Mouse (Mus musculus) liver, adult 10 weeks (tissue): ENCODE results near the gene Padi4. TPM values are rescaled to one million over a fixed set of nuclear protein-coding genes. Genes with fewer than 3 reads are reported as not detected.

Experiments
- polyA plus RNA-seq: library from polyadenylated mRNA; stranded (reverse); fragments of 350-450 nt; fragmentation: Illumina TruSeq; extraction: RNeasy Lipid Tissue Mini Kit (QIAGEN cat#74804); gene quantifications from one replicate; pipeline ENCODE4 v1.2.3, GENCODE M21; 2014; ENCODE audit warnings: low read depth, low replicate concordance

Padi4 gene
- not detected for polyA plus RNA-seq

DNA sequence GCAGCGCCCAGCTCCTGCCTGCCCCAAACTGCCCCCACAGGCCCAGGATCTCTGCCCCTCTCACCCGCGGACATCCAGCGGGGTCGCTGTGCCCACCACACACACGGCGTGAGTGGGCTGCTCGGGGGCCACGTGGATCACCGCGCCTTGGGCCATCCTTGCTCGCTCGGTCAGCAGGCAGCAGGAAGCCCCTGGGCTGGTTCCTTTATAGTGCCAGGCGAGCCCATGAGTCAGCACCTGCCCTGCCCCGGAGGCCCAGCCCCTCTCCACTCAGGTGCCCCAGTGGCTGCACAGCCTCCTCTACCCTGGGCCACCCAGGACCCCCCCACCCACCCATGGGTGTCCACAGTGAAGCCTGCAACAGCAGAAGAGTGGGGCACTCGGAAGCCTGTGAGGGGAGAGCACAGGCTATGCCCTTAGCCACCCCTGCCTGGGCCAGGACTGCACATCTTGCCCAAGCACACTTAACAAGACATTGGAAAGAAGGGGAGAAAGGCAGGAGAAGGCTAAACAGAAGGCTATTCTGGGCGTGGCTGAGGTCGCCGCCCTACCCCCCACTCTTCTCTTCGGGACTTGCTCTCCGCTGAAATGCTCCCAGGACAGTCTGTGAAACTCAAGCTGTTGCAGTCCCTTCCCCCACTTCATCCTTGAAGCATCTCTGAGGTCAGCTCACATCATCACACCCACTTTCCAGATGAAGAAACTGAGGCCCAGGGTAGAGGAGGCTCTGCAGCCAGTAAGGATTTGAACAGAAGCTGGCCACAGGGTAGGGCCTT, at the start of gene Padi4:
TSS of gene Padi4 (minus strand) at position 212 of the 776 bp plus-strand sequence.

DNA sequence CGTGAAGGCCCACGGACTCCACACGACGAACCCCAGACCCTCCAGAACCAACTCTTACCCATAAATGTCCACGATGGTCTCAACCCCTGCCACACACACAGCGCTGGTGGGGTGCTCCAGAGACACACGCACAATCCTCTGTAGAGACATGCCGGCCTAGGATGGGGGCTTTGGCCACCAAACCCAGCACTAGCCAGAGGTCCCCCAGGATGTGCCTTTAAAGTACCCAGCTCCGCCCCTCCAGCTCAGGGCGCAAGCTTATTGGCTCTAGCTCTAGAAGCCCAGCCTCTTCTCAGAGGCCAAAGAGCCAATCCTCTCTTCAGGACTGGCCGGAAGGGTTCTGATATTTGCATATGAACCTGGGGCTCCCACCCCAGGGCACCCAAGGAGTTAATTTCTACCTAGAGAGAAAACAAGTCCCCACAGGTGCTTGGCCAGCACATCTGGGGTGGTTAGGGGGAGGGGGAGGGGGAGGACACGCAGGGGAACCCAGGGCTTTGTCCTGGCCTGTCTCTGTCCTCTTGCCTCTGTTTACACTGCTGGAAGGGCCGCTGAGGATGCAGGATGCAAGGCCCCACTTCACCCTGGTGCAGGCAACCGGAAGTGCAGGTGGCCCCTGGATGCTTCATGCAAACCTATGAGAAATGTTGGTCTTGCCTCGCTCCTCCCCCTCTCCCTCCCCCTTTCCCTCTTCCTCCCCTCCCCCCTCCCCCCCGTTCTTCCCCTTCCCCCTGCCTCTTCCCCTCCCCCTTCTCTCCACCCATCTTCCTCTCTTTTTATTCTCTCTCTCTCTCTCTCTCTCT, 36.6 kb upstream of the Padi4 start, which contains the start of gene Padi3:
TSS of gene Padi3 (minus strand) at position 191 of the 803 bp plus-strand sequence.

DNA sequence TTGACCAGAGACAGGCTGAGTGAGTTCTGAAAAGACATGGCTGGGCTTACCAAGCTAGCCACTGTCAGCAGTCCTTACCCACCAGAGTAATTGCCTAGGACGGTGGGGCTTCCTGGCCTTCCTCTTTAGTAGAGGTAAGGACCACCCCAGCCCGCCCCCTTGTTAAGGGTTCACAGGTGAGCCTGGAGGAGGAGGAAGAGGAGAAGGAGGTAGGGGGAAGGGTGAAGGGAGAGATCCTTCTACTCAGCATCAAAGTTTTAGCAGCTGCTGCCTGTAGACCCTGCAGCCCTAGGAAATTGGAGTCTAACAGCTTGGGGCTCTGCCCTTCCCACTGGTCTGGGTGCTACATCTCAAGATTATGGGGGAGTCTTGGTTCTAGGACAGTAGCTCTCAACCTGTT, 31.5 kb downstream of the Padi4 start, which contains the start of gene Padi6:
TSS of gene Padi6 (minus strand) at position 101 of the 400 bp plus-strand sequence.

DNA sequence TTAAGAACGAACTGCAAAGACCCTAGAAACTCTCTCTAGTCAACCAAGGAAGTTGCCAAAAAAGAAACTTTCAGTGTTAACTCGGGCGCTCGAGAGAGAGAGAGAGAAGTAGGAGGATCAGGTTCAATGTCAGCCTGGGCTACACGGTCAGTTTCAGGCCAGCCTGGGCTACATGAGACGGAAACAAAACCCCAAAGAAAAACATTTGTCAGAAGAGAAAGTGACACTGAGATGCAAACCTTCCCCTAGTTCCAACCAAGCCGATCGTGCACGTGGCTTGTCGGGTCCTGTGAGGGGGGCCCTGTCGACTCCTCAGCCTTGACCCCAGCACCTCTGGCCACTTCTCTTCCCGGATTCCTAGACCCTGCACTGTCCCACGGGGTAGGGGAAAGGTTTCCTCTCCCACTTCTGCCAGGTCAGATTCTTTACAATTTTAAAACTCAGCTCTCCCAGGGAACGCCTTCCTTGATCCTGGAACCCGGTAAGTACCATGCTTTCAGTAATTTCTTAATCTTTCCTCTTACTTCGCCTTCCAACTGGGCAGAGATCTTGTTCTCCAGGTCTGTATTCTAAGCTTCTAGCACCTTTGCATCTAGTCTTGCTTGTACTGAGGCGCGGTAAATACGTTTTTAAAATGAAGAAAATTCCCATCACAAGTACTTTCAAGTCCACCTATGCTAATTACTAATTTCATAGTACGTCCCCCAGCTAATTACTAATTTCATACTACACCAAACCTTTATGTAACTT, 73.6 kb downstream of the Padi4 start, which contains the start of gene Rcc2:
TSS of gene Rcc2 (plus strand) at position 273 of the 750 bp plus-strand sequence.

Other genes starting within 250 kb of the Padi4 start
- 4.2 TPM for gene Arhgef10l, start 108.2 kb downstream of the Padi4 start, polyA plus RNA-seq
- gene Rcc2, start 73.7 kb downstream of the Padi4 start, polyA plus RNA-seq: 1.1 TPM
- not detected for gene Padi6, start 31.6 kb downstream of the Padi4 start, polyA plus RNA-seq
- not detected for gene Padi3, start 36.4 kb upstream of the Padi4 start, polyA plus RNA-seq
- not detected for gene Padi1, start 71.5 kb upstream of the Padi4 start, polyA plus RNA-seq
- gene Padi2, start 132.1 kb upstream of the Padi4 start, polyA plus RNA-seq: 0.13 TPM
- gene Sdhb, start 187.0 kb upstream of the Padi4 start, polyA plus RNA-seq: 107 TPM
- gene Atp13a2, start 212.6 kb upstream of the Padi4 start, polyA plus RNA-seq: 0.82 TPM
- not detected for gene Mfap2, start 236.2 kb upstream of the Padi4 start, polyA plus RNA-seq